Mouse (Mus musculus) MEL (cell line): ENCODE results near the gene Tlr3. TPM values are rescaled to one million over a fixed set of nuclear protein-coding genes. Genes with fewer than 3 reads are reported as not detected.

Source experiments
- DNase-seq: peaks from one replicate; pipeline ENCODE4 v3.0.0; 2011; ENCODE audit warnings: low read depth, low spot score
- H3K27ac ChIP-seq: 2 replicates; pipeline ENCODE4 v1.5.1; 2012; ENCODE audit warnings: low read depth, mild to moderate bottlenecking, control low read depth, low read length, moderate library complexity; ENCODE audit not compliant: control insufficient read depth
- H3K27me3 ChIP-seq, 2 experiments: fragments of 150-350 bp in 1 of 2; sonication (generic) in 1 of 2; 2 replicates each; pipeline ENCODE4 v1.6.1; 2012; ENCODE audit warnings: low read length in 2 of 2, mild to moderate bottlenecking in 2 of 2, improper control_type of control experiment in 1 of 2, moderate library complexity in 1 of 2; ENCODE audit not compliant: insufficient read depth in 2 of 2, control insufficient read depth in 1 of 2
- H3K36me3 ChIP-seq, 2 experiments: 2 replicates each; pipeline ENCODE4 v1.6.1; 2012 to 2014; ENCODE audit warnings: low read length in 2 of 2, improper control_type of control experiment in 1 of 2, inconsistent platforms in 1 of 2, mild to moderate bottlenecking in 1 of 2; ENCODE audit not compliant: insufficient read depth in 2 of 2, control insufficient read depth in 1 of 2
- H3K4me1 ChIP-seq, 2 experiments: fragments of 150-350 bp in 1 of 2; sonication (generic) in 1 of 2; 2 replicates each; pipeline ENCODE4 v1.6.1; 2012; ENCODE audit warnings: low read length in 2 of 2, improper control_type of control experiment in 1 of 2, mild to moderate bottlenecking in 1 of 2; ENCODE audit not compliant: insufficient read depth in 2 of 2, control insufficient read depth in 1 of 2
- H3K4me3 ChIP-seq, 2 experiments: fragments of 150-350 bp in 1 of 2; sonication (generic) in 1 of 2; 2 replicates each; pipeline ENCODE4 v1.5.1; 2012; ENCODE audit warnings: low read depth in 2 of 2, low read length in 2 of 2, mild to moderate bottlenecking in 2 of 2, moderate library complexity in 2 of 2, control low read depth in 1 of 2, improper control_type of control experiment in 1 of 2; ENCODE audit not compliant: control insufficient read depth in 1 of 2, insufficient read depth in 1 of 2
- H3K79me2 ChIP-seq: 2 replicates; pipeline ENCODE4 v1.6.1; 2012; ENCODE audit warnings: mild to moderate bottlenecking, low read length, moderate library complexity; ENCODE audit not compliant: control insufficient read depth, poor library complexity, insufficient read depth
- H3K9ac ChIP-seq: 2 replicates; pipeline ENCODE4 v1.6.1; 2012; ENCODE audit warnings: low read depth, mild to moderate bottlenecking, control low read depth, low read length, moderate library complexity; ENCODE audit not compliant: control insufficient read depth, poor library complexity, severe bottlenecking
- H3K9me3 ChIP-seq: fragments of 150-350 bp; sonication (generic); replicated peaks from 2 replicates; pipeline ENCODE4 v1.6.1; 2012; ENCODE audit warnings: mild to moderate bottlenecking, low read length, improper control_type of control experiment, moderate library complexity; ENCODE audit not compliant: insufficient read depth
- CTCF ChIP-seq, 3 experiments: IDR thresholded peaks in 2 of 3; conservative IDR thresholded peaks in 1 of 3; 2 replicates each; pipeline ENCODE4 v1.5.1; 2011 to 2012; ENCODE audit warnings: low read length in 3 of 3, low read depth in 2 of 3, mild to moderate bottlenecking in 2 of 3, improper control_type of control experiment in 1 of 3, inconsistent platforms in 1 of 3, mixed read lengths in 1 of 3, moderate library complexity in 1 of 3; ENCODE audit not compliant: control insufficient read depth in 1 of 3, insufficient read depth in 1 of 3, poor library complexity in 1 of 3, severe bottlenecking in 1 of 3
- EP300 ChIP-seq, 2 experiments: IDR thresholded peaks; 2 replicates each; pipeline ENCODE4 v1.6.1; 2011; ENCODE audit warnings: improper control_type of control experiment in 2 of 2, low read length in 2 of 2, low read depth in 1 of 2, mild to moderate bottlenecking in 1 of 2
- GABPA ChIP-seq: IDR thresholded peaks from 2 replicates; pipeline ENCODE4 v1.6.1; 2012; ENCODE audit warnings: low read depth, mild to moderate bottlenecking, inconsistent platforms, low read length, improper control_type of control experiment, moderate library complexity
- GATA1 ChIP-seq: IDR thresholded peaks from 2 replicates; pipeline ENCODE4 v1.6.1; 2011; ENCODE audit warnings: low read depth, low read length, improper control_type of control experiment
- KAT2A ChIP-seq: conservative IDR thresholded peaks from 2 replicates; pipeline ENCODE4 v1.6.1; 2012; ENCODE audit warnings: low read depth, low read length, improper control_type of control experiment, inconsistent platforms
- MAFK ChIP-seq: IDR thresholded peaks from 2 replicates; pipeline ENCODE4 v1.6.1; 2011; ENCODE audit warnings: low read depth, mild to moderate bottlenecking, low read length, improper control_type of control experiment, borderline replicate concordance
- MAZ ChIP-seq: IDR thresholded peaks from 2 replicates; pipeline ENCODE4 v1.6.1; 2012; ENCODE audit warnings: low read depth, mild to moderate bottlenecking, inconsistent platforms, low read length, improper control_type of control experiment
- MXI1 ChIP-seq: IDR thresholded peaks from 2 replicates; pipeline ENCODE4 v1.6.1; 2011; ENCODE audit warnings: mild to moderate bottlenecking, low read depth, low read length, improper control_type of control experiment
- NRF1 ChIP-seq: IDR thresholded peaks from 2 replicates; pipeline ENCODE4 v1.6.1; 2014; ENCODE audit warnings: low read depth, mild to moderate bottlenecking, inconsistent platforms, low read length, improper control_type of control experiment, moderate library complexity; ENCODE audit not compliant: poor library complexity, insufficient read depth, severe bottlenecking
- POLR2A ChIP-seq, 2 experiments: IDR thresholded peaks; 2 replicates each; pipeline ENCODE4 v1.6.1; 2011 to 2012; ENCODE audit warnings: low read length in 2 of 2, mild to moderate bottlenecking in 2 of 2, control low read depth in 1 of 2, improper control_type of control experiment in 1 of 2, low read depth in 1 of 2, moderate library complexity in 1 of 2; ENCODE audit not compliant: control insufficient read depth in 1 of 2, insufficient read depth in 1 of 2, poor library complexity in 1 of 2
- POLR2AphosphoS5 ChIP-seq: IDR thresholded peaks from 2 replicates; pipeline ENCODE4 v1.6.1; 2012; ENCODE audit warnings: low read depth, borderline replicate concordance, mild to moderate bottlenecking, inconsistent platforms, low read length, moderate library complexity, mixed read lengths
- RAD21 ChIP-seq: IDR thresholded peaks from 2 replicates; pipeline ENCODE4 v1.6.1; 2011; ENCODE audit warnings: mild to moderate bottlenecking, low read depth, low read length, improper control_type of control experiment
- RCOR1 ChIP-seq: IDR thresholded peaks from 2 replicates; pipeline ENCODE4 v1.6.1; 2012; ENCODE audit warnings: low read depth, mild to moderate bottlenecking, inconsistent platforms, low read length, improper control_type of control experiment
- SIN3A ChIP-seq: IDR thresholded peaks from 2 replicates; pipeline ENCODE4 v1.6.1; 2012; ENCODE audit warnings: low read length, improper control_type of control experiment, inconsistent platforms
- SMC3 ChIP-seq: IDR thresholded peaks from 2 replicates; pipeline ENCODE4 v1.6.1; 2011; ENCODE audit warnings: low read depth, low read length, improper control_type of control experiment
- TBP ChIP-seq: IDR thresholded peaks from 2 replicates; pipeline ENCODE4 v1.8.0; 2011; ENCODE audit warnings: low read depth, low read length, improper control_type of control experiment
- UBTF ChIP-seq: IDR thresholded peaks from 2 replicates; pipeline ENCODE4 v1.6.1; 2012; ENCODE audit warnings: low read depth, mild to moderate bottlenecking, inconsistent platforms, low read length, improper control_type of control experiment, moderate library complexity, borderline replicate concordance; ENCODE audit not compliant: insufficient read depth
- ZC3H11A ChIP-seq: IDR thresholded peaks from 2 replicates; pipeline ENCODE4 v1.6.1; 2012; ENCODE audit warnings: low read depth, mild to moderate bottlenecking, inconsistent platforms, low read length, improper control_type of control experiment
- ZKSCAN1 ChIP-seq: IDR thresholded peaks from 2 replicates; pipeline ENCODE4 v1.6.1; 2012; ENCODE audit warnings: low read depth, mild to moderate bottlenecking, inconsistent platforms, low read length, improper control_type of control experiment, moderate library complexity
- polyA plus RNA-seq, 2 experiments: library from polyadenylated mRNA; stranded (reverse) in 1 of 2; unstranded in 1 of 2; fragments of >175 nt in 1 of 2; fragments of >200 nt in 1 of 2; gene quantifications; 2 replicates each; pipeline versions ENCODE4 v1.2.1 to v1.2.4; 2012; ENCODE audit warnings: low replicate concordance in 2 of 2, low read depth in 1 of 2; ENCODE audit not compliant: insufficient read length in 2 of 2, insufficient read depth in 1 of 2, missing spikeins in 1 of 2
- total RNA-seq: library from RNA; depleted of rRNA; stranded (reverse); fragments of 300-350 nt; gene quantifications from 2 replicates; pipeline ENCODE4 v1.2.3, GENCODE M21; 2012

Gene Tlr3
- total and polyA plus RNA-seq, 3 experiments: 0.15 TPM; not detected in 2

DNA sequence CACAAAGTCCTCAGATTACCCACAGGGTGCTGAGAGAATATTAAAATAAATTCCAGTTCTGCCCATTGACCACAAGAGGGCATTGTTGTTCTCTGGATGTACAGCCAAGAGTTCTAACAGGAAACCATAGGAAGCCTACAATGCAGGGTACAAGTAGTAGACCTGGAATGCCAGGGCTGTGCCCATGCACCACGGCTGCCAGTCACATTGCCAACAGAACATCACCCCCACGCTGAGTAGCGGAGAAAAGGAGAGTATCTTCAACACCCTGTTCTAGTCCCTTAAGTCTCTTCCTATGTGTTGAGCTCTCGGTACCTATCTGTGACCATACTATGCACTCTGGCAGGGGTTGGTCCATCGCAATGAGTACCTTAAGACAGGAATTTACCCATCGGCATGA, 43.5 kb upstream of the Tlr3 start:
- no peaks in the 10 kb centered on the region for H3K4me1 ChIP-seq
- H3K79me2 ChIP-seq: no peaks in the 10 kb centered on the region
- H3K9ac ChIP-seq: no peak overlapping the region
- no peaks in the 10 kb centered on the region for H3K36me3 ChIP-seq
- no peaks in the 10 kb centered on the region for H3K9me3 ChIP-seq
- no peak overlapping the region for H3K27ac ChIP-seq
- H3K27me3 ChIP-seq: no peaks in the 10 kb centered on the region
- no peak overlapping the region for H3K4me3 ChIP-seq
- peak in 2 of 3 experiments; percentile 47 to 63; a peak in 4 of 6 replicates for TF ChIP-seq CTCF (IDR thresholded peaks at IDR 0.05 in 2 of 3, conservative IDR thresholded peaks at IDR 0.05 in 1 of 3; ENCODE audit: control insufficient read depth in 1 of 3, insufficient read depth in 1 of 3, low read depth in 2 of 3, low read length in 3 of 3, poor library complexity in 1 of 3, severe bottlenecking in 1 of 3)
- TF ChIP-seq SMC3: peak; percentile 56
- TF ChIP-seq POLR2AphosphoS5: no peak
- TF ChIP-seq GATA1: no peak
- TF ChIP-seq ZC3H11A: peak; percentile 19; the same call in 1 of the 2 replicates
- TF ChIP-seq RAD21: peak; percentile 66
- no peak for TF ChIP-seq EP300 (IDR thresholded peaks at IDR 0.05; ENCODE audit: low read depth in 1 of 2, low read length in 2 of 2)
- no peak for TF ChIP-seq MAFK
- TF ChIP-seq MAZ: no peak
- TF ChIP-seq ZKSCAN1: no peak
- TF ChIP-seq, all 39 proteins: peak for 4
- peak; percentile 37 for DNase-seq

DNA sequence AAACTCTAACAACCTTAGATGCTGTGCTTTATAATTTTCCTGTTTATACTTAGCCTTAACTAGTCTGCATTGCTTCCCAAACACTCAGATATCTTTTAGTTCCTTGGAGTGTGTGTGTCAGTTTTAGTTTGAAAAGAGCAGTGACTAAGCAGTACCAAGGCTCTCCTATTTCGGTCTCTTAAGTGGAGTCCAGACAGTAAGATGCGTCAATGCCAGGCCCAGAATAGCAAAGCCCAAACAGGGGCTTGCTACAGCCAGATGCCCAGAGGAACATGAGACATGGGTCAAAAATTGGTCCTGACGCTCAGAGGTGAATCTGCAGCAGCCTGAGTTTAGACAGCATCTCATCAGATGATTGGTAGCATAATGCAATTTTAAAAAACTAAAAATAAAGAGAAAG, 41.2 kb upstream of the Tlr3 start:
- TF ChIP-seq SIN3A: no peak
- no peak for TF ChIP-seq KAT2A
- TF ChIP-seq MXI1: no peak
- TF ChIP-seq GABPA: no peak
- no peak for TF ChIP-seq TBP
- TF ChIP-seq UBTF: no peak

DNA sequence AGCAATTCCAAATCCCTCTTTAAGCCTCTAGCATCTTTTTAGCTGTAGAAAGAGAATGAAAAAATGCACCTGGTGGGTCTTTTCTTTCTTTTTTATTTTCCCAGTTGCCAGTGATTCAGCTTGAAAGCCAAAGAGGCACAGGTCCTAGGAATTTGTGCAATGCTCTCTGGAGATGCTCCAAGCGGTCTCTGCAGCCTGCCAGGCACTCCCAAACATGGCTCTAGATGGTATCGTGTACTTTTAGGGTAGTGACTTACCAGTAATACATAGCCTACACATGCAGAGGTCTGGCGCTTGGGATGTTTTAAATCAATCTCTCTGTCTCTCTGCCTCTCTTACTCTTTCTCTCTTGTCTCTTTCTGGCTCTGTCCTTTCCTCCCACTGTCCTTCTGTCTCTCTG, 38.0 kb upstream of the Tlr3 start:
- Histone ChIP-seq H3K27me3 (no peaks in the 10 kb centered on the region), H3K79me2 (no peaks in the 10 kb centered on the region), H3K36me3 (no peaks in the 10 kb centered on the region), H3K4me1 (no peaks in the 10 kb centered on the region), H3K9ac (no peak overlapping the region), H3K4me3 (no peak overlapping the region), H3K27ac (no peak overlapping the region), H3K9me3 (no peaks in the 10 kb centered on the region)
- TF ChIP-seq MXI1: no peak
- TF ChIP-seq POLR2A (IDR thresholded peaks at IDR 0.05; ENCODE audit: control insufficient read depth in 1 of 2, insufficient read depth in 1 of 2, low read depth in 1 of 2, low read length in 2 of 2, poor library complexity in 1 of 2): no peak
- TF ChIP-seq POLR2AphosphoS5: no peak
- no peak for TF ChIP-seq SMC3
- no peak for TF ChIP-seq RCOR1
- TF ChIP-seq ZKSCAN1: no peak
- TF ChIP-seq NRF1: no peak
- TF ChIP-seq GABPA: no peak
- no peak for DNase-seq

More for the DNA sequence above, 41.2 kb upstream of the Tlr3 start:
- no peaks in the 10 kb centered on the region for H3K4me1 ChIP-seq
- no peak for DNase-seq
- H3K27ac ChIP-seq: no peak overlapping the region
- H3K9ac ChIP-seq: no peak overlapping the region
- no peak overlapping the region for H3K4me3 ChIP-seq
- H3K36me3 ChIP-seq: no peaks in the 10 kb centered on the region
- H3K79me2 ChIP-seq: no peaks in the 10 kb centered on the region
- H3K9me3 ChIP-seq: no peaks in the 10 kb centered on the region
- H3K27me3 ChIP-seq: no peaks in the 10 kb centered on the region
